Mouse (Mus musculus) left cerebral cortex, adult 18-20 months (tissue): ENCODE data around the gene Ccl11. TPM values are rescaled to one million over a fixed set of nuclear protein-coding genes. Genes with fewer than 3 reads are reported as not detected.

Experiments used
- total RNA-seq, 2 experiments: library from RNA; stranded (reverse); gene quantifications; 2 replicates each; pipeline ENCODE4 v1.2.3; 2021

Ccl11 gene
- total RNA-seq, 2 experiments from 2014 or later: not detected

Other genes starting within 250 kb of the Ccl11 start
- under 1 TPM; 0.12 to 0.23 TPM for gene 5530401A14Rik, start 197.2 kb upstream of the Ccl11 start, total RNA-seq
- 10 to 100 TPM; 64.6 to 65.7 TPM for gene Asic2, start 89.4 kb upstream of the Ccl11 start, total RNA-seq
- under 1 TPM in 1 of 2 experiments, not detected in 1; 0.63 TPM for gene Ccl2, start 22.3 kb upstream of the Ccl11 start, total RNA-seq
- gene Gm17268, start 19.3 kb upstream of the Ccl11 start, total RNA-seq: not detected
- gene Ccl7, start 12.1 kb upstream of the Ccl11 start, total RNA-seq: not detected
- gene Ccl12, start 44.0 kb downstream of the Ccl11 start, total RNA-seq: 1 to 10 TPM in 1 of 2 experiments, not detected in 1; 1.3 TPM
- not detected for gene Ccl8, start 57.4 kb downstream of the Ccl11 start, total RNA-seq
- not detected for gene Ccl1, start 247.9 kb downstream of the Ccl11 start, total RNA-seq